Mouse (Mus musculus): ENCODE results near the gene Fbxo9. TPM values are rescaled to one million over a fixed set of nuclear protein-coding genes. Genes with fewer than 3 reads are reported as not detected.
"Not testable (repeated sequence)": the region's sequence is repeated elsewhere in the genome, so short reads cannot be mapped to it uniquely, and the experiment has no call there.

The Fbxo9 gene
- polyA plus RNA-seq, 1 experiment, result 93.3 TPM

GRCm38 (mm10) chr9:78073713-78074340 lies 35.0 kb downstream of the Fbxo9 start:
- TF ChIP-seq CTCF (conservative IDR thresholded peaks at IDR 0.05; ENCODE audit: insufficient read depth, insufficient read length, low read depth, low read length) (no peak), POLR2A (IDR thresholded peaks at IDR 0.05; ENCODE audit: low read depth, low read length) (no peak)
- H3K4me3 ChIP-seq (ENCODE audit: insufficient read depth, low read depth, low read length), result no peak overlapping the region
- no peak overlapping the region for H3K27ac ChIP-seq (ENCODE audit: insufficient read depth, low read depth, low read length)
- H3K4me1 ChIP-seq (ENCODE audit: control insufficient read depth, insufficient read depth, low read length), result no peaks in the 10 kb centered on the region
- DNase-seq, result no peak
- no peaks in the 10 kb centered on the region for H3K36me3 ChIP-seq (ENCODE audit: control insufficient read depth, insufficient read depth, low read length)
- 88% methylated on average over 13 of the region's 13 CpGs for WGBS
- H3K27me3 ChIP-seq (replicated peaks; ENCODE audit: control insufficient read depth, insufficient read depth, low read length), result no peaks in the 10 kb centered on the region

GRCm38 (mm10) chr9:78073291-78073690 lies 35.6 kb downstream of the Fbxo9 start:
- WGBS, result 88% methylated on average over 3 of the region's 3 CpGs
- DNase-seq; H3K4me3 ChIP-seq (ENCODE audit: insufficient read depth, low read depth, low read length); H3K4me1 ChIP-seq (ENCODE audit: control insufficient read depth, insufficient read depth, low read length); H3K27me3 ChIP-seq (replicated peaks; ENCODE audit: control insufficient read depth, insufficient read depth, low read length); H3K27ac ChIP-seq (ENCODE audit: insufficient read depth, low read depth, low read length); H3K36me3 ChIP-seq (ENCODE audit: control insufficient read depth, insufficient read depth, low read length): not testable (repeated sequence)

- no peaks in the 10 kb centered on the region for H3K4me1 ChIP-seq (ENCODE audit: control insufficient read depth, insufficient read depth, low read length)
- no peaks in the 10 kb centered on the region for H3K36me3 ChIP-seq (ENCODE audit: control insufficient read depth, insufficient read depth, low read length)
- no peak overlapping the region for H3K27ac ChIP-seq (ENCODE audit: insufficient read depth, low read depth, low read length)
- TF ChIP-seq CTCF (conservative IDR thresholded peaks at IDR 0.05; ENCODE audit: insufficient read depth, insufficient read length, low read depth, low read length), result no peak
- TF ChIP-seq POLR2A (IDR thresholded peaks at IDR 0.05; ENCODE audit: low read depth, low read length), result no peak
- no peaks in the 10 kb centered on the region for H3K27me3 ChIP-seq (replicated peaks; ENCODE audit: control insufficient read depth, insufficient read depth, low read length)
- WGBS, result 89% methylated on average over 4 of the region's 4 CpGs
- no peak for DNase-seq
- H3K4me3 ChIP-seq (ENCODE audit: insufficient read depth, low read depth, low read length), result no peak overlapping the region
These were observed 37.2 kb downstream of the Fbxo9 start for GRCm38 (mm10) chr9:78071626-78072025.

- no peak for DNase-seq
- Histone ChIP-seq H3K4me1 (ENCODE audit: control insufficient read depth, insufficient read depth, low read length) (no peaks in the 10 kb centered on the region; the same call in 1 of the 2 replicates), H3K27ac (ENCODE audit: insufficient read depth, low read depth, low read length) (no peak overlapping the region), H3K27me3 (replicated peaks; ENCODE audit: control insufficient read depth, insufficient read depth, low read length) (no peaks in the 10 kb centered on the region), H3K4me3 (ENCODE audit: insufficient read depth, low read depth, low read length) (no peak overlapping the region), H3K36me3 (ENCODE audit: control insufficient read depth, insufficient read depth, low read length) (no peaks in the 10 kb centered on the region)
- TF ChIP-seq CTCF (conservative IDR thresholded peaks at IDR 0.05; ENCODE audit: insufficient read depth, insufficient read length, low read depth, low read length) (no peak), POLR2A (IDR thresholded peaks at IDR 0.05; ENCODE audit: low read depth, low read length) (no peak)
- WGBS, result 71% methylated on average over 5 of the region's 5 CpGs
These were observed 38.4 kb downstream of the Fbxo9 start for GRCm38 (mm10) chr9:78070496-78070895.

- H3K27me3 ChIP-seq (replicated peaks; ENCODE audit: control insufficient read depth, insufficient read depth, low read length), result no peaks in the 10 kb centered on the region
- H3K36me3 ChIP-seq (ENCODE audit: control insufficient read depth, insufficient read depth, low read length), result no peaks in the 10 kb centered on the region
- no peak for TF ChIP-seq POLR2A (IDR thresholded peaks at IDR 0.05; ENCODE audit: low read depth, low read length)
- TF ChIP-seq CTCF (conservative IDR thresholded peaks at IDR 0.05; ENCODE audit: insufficient read depth, insufficient read length, low read depth, low read length), result no peak
- H3K4me1 ChIP-seq (ENCODE audit: control insufficient read depth, insufficient read depth, low read length), result peaks cover 7% of the 10 kb centered on the region
- 0 out of 2 replicates have a peak overlapping the region, but pooled peaks have one; percentile 55 for H3K27ac ChIP-seq (ENCODE audit: insufficient read depth, low read depth, low read length)
- 26% methylated on average over 10 of the region's 10 CpGs for WGBS
- no peak overlapping the region for H3K4me3 ChIP-seq (ENCODE audit: insufficient read depth, low read depth, low read length)
- DNase-seq, result peak; percentile 81
These were observed 44.7 kb downstream of the Fbxo9 start for GRCm38 (mm10) chr9:78064121-78064520.

- DNase-seq, result no peak
- Histone ChIP-seq H3K27me3 (replicated peaks; ENCODE audit: control insufficient read depth, insufficient read depth, low read length) (no peaks in the 10 kb centered on the region), H3K4me3 (ENCODE audit: insufficient read depth, low read depth, low read length) (no peak overlapping the region), H3K36me3 (ENCODE audit: control insufficient read depth, insufficient read depth, low read length) (no peaks in the 10 kb centered on the region), H3K27ac (ENCODE audit: insufficient read depth, low read depth, low read length) (no peak overlapping the region), H3K4me1 (ENCODE audit: control insufficient read depth, insufficient read depth, low read length) (peaks cover 7% of the 10 kb centered on the region)
- 92% methylated on average over 9 of the region's 9 CpGs for WGBS
- TF ChIP-seq POLR2A (IDR thresholded peaks at IDR 0.05; ENCODE audit: low read depth, low read length), result no peak
- TF ChIP-seq CTCF (conservative IDR thresholded peaks at IDR 0.05; ENCODE audit: insufficient read depth, insufficient read length, low read depth, low read length), result no peak
These were observed 46.5 kb downstream of the Fbxo9 start for GRCm38 (mm10) chr9:78062392-78062791.

- 76% methylated on average over 16 of the region's 16 CpGs for WGBS
- H3K4me1 ChIP-seq (ENCODE audit: control insufficient read depth, insufficient read depth, low read length), result peaks cover 4% of the 10 kb centered on the region
- H3K27ac ChIP-seq (ENCODE audit: insufficient read depth, low read depth, low read length), result no peak overlapping the region
- no peak overlapping the region for H3K4me3 ChIP-seq (ENCODE audit: insufficient read depth, low read depth, low read length)
- no peaks in the 10 kb centered on the region for H3K36me3 ChIP-seq (ENCODE audit: control insufficient read depth, insufficient read depth, low read length)
- no peaks in the 10 kb centered on the region for H3K27me3 ChIP-seq (replicated peaks; ENCODE audit: control insufficient read depth, insufficient read depth, low read length)
- TF ChIP-seq CTCF (conservative IDR thresholded peaks at IDR 0.05; ENCODE audit: insufficient read depth, insufficient read length, low read depth, low read length), result no peak
- TF ChIP-seq POLR2A (IDR thresholded peaks at IDR 0.05; ENCODE audit: low read depth, low read length), result no peak
- DNase-seq, result no peak
These were observed 49.2 kb downstream of the Fbxo9 start for GRCm38 (mm10) chr9:78059525-78060120.
